ENCODE assay signal across 24 mouse cellular contexts in the genomic region with DNA sequence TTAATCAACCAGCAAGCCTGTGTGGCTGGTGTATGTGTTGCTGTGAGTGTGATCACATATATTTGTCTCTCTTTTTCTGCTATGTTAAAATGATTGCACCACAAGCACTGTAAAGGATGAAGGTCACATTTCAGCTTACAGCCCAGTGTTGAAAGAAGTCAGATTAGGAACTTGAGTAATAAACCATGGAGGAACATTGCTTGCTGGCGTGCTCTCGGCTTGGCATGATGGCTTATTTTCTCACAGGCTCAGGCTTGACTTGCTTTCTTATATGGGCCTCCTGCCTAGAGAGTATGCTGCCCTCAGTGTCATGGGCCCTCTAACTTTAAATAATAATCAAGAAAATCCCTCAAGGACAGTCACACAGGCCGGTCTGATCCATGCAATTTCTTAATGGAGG.
DNase-seq lines count a peak whose midpoint lies in the region; ATAC-seq and TF ChIP-seq lines count a peak whose summit lies in the region.
"Had no signal": no experiment of that assay in that cellular context is flagged by ENCODE, and none has a peak within 500 bp of the region (broad histone marks: within the 10 kb centered on the region; RNA-seq: fewer than 3 reads in every experiment).

No protein-coding gene starts in this region.

- no peak for ATAC-seq in embryonic facial prominence, embryonic 14.5 days (ENCODE audit: low read depth)
- ATAC-seq in lung, postnatal 0 days: no peak
- ATAC-seq: activated CD4-positive, CD25-positive, alpha-beta regulatory T cell, adult 4 months; forebrain, embryonic 15.5 days; hindbrain, embryonic 16.5 days; inflammation-experienced regulatory T-cells, adult 6 months; intestine, embryonic 16.5 days had no signal

- no peak for TF ChIP-seq CTCF in lung, postnatal 0 days (IDR thresholded peaks at IDR 0.05)

- no peak for TF ChIP-seq EP300 in lung, postnatal 0 days (IDR thresholded peaks at IDR 0.05)

- no peaks in the 10 kb centered on the region for H3K4me1 ChIP-seq in embryonic facial prominence, embryonic 14.5 days (ENCODE audit: control insufficient read depth, insufficient read depth, low read length)
- no peaks in the 10 kb centered on the region for H3K4me1 ChIP-seq in embryonic facial prominence, embryonic 10.5 days
- no peaks in the 10 kb centered on the region for H3K4me1 ChIP-seq in lung, postnatal 0 days (ENCODE audit: insufficient read depth, low read depth, low read length)
- H3K4me1 ChIP-seq: embryonic facial prominence, embryonic 15.5 days; forebrain, embryonic 12.5 days; forebrain, embryonic 15.5 days; hindbrain, embryonic 13.5 days had no signal

- H3K4me2 ChIP-seq in embryonic facial prominence, embryonic 14.5 days (ENCODE audit: low read depth, low read length): no peak overlapping the region
- H3K4me2 ChIP-seq in lung, postnatal 0 days (replicated peaks; ENCODE audit: low read depth, low read length): no peak overlapping the region
- H3K4me2 ChIP-seq: embryonic facial prominence, embryonic 15.5 days; forebrain, embryonic 12.5 days; forebrain, embryonic 15.5 days; heart, embryonic 11.5 days; hindbrain, embryonic 13.5 days had no signal

- no peaks in the 10 kb centered on the region for H3K27me3 ChIP-seq in embryonic facial prominence, embryonic 14.5 days (replicated peaks; ENCODE audit: control insufficient read depth, insufficient read depth, low read length)
- H3K27me3 ChIP-seq in embryonic facial prominence, embryonic 10.5 days (replicated peaks; ENCODE audit: low read depth, poor library complexity, severe bottlenecking): no peaks in the 10 kb centered on the region
- H3K27me3 ChIP-seq in lung, postnatal 0 days (replicated peaks; ENCODE audit: insufficient read depth, low read length): no peaks in the 10 kb centered on the region
- H3K27me3 ChIP-seq: embryonic facial prominence, embryonic 15.5 days; forebrain, embryonic 12.5 days; forebrain, embryonic 15.5 days; hindbrain, embryonic 13.5 days had no signal

- no peaks in the 10 kb centered on the region for H3K36me3 ChIP-seq in embryonic facial prominence, embryonic 14.5 days (ENCODE audit: control insufficient read depth, insufficient read depth, low read length)
- no peaks in the 10 kb centered on the region for H3K36me3 ChIP-seq in embryonic facial prominence, embryonic 10.5 days (replicated peaks)
- no peaks in the 10 kb centered on the region for H3K36me3 ChIP-seq in lung, postnatal 0 days (ENCODE audit: insufficient read depth, low read length)
- H3K36me3 ChIP-seq: embryonic facial prominence, embryonic 15.5 days; forebrain, embryonic 12.5 days; forebrain, embryonic 15.5 days; hindbrain, embryonic 13.5 days had no signal

- no peak overlapping the region for H3K4me3 ChIP-seq in embryonic facial prominence, embryonic 14.5 days (ENCODE audit: low read depth, low read length)
- H3K4me3 ChIP-seq in embryonic facial prominence, embryonic 10.5 days: no peak overlapping the region
- H3K4me3 ChIP-seq in lung, postnatal 0 days (ENCODE audit: low read depth, low read length): no peak overlapping the region
- H3K4me3 ChIP-seq: embryonic facial prominence, embryonic 15.5 days; forebrain, embryonic 12.5 days; forebrain, embryonic 15.5 days; hindbrain, embryonic 13.5 days had no signal

- H3K9ac ChIP-seq in embryonic facial prominence, embryonic 14.5 days (ENCODE audit: low read depth, low read length): no peak overlapping the region
- H3K9ac ChIP-seq in lung, postnatal 0 days (replicated peaks; ENCODE audit: low read depth): no peak overlapping the region
- H3K9ac ChIP-seq: embryonic facial prominence, embryonic 15.5 days; forebrain, embryonic 12.5 days; forebrain, embryonic 15.5 days; hindbrain, embryonic 13.5 days had no signal

- H3K9me3 ChIP-seq in embryonic facial prominence, embryonic 14.5 days (ENCODE audit: control insufficient read depth, low read length): no peaks in the 10 kb centered on the region
- no peaks in the 10 kb centered on the region for H3K9me3 ChIP-seq in embryonic facial prominence, embryonic 10.5 days
- no peaks in the 10 kb centered on the region for H3K9me3 ChIP-seq in lung, postnatal 0 days (ENCODE audit: low read length)
- H3K9me3 ChIP-seq: embryonic facial prominence, embryonic 15.5 days; forebrain, embryonic 12.5 days; forebrain, embryonic 15.5 days; hindbrain, embryonic 13.5 days had no signal

- peak; percentile 3 for DNase-seq in adrenal gland, adult 2 months
- no peak for DNase-seq in adrenal gland, adult 18-20 months (ENCODE audit: low spot score in 2 of 2)
- DNase-seq in embryonic facial prominence, embryonic 14.5 days (ENCODE audit: low spot score): peak; percentile 3
- no peak for DNase-seq in embryonic facial prominence, embryonic 10.5 days (ENCODE audit: low spot score)
- DNase-seq in lung, postnatal 0 days (ENCODE audit: low spot score): peak; percentile 25
- DNase-seq in lung, postnatal 36 days: no peak
- DNase-seq: cerebellum, adult 11-12 months; cerebellum, adult 8-10 months; cerebellum, postnatal 10 days; cerebellum, postnatal 36 days; embryo, embryonic 11 days; gastrocnemius, postnatal 10 days; gastrocnemius, postnatal 36 days; heart, adult 11 months; kidney, adult 18-20 months had no signal

- 75% methylated on average over 3 of the region's 3 CpGs for WGBS in embryonic facial prominence, embryonic 14.5 days
- WGBS in embryonic facial prominence, embryonic 10.5 days: 79% methylated on average over 3 of the region's 3 CpGs
- 59% methylated on average over 3 of the region's 3 CpGs for WGBS in lung, postnatal 0 days

- H3K27ac ChIP-seq in embryonic facial prominence, embryonic 14.5 days (replicated peaks; ENCODE audit: low read depth, low read length): no peak overlapping the region
- H3K27ac ChIP-seq in embryonic facial prominence, embryonic 10.5 days (replicated peaks): no peak overlapping the region
- no peak overlapping the region for H3K27ac ChIP-seq in lung, postnatal 0 days (ENCODE audit: low read length)
- H3K27ac ChIP-seq: embryonic facial prominence, embryonic 15.5 days; forebrain, embryonic 12.5 days; forebrain, embryonic 15.5 days; hindbrain, embryonic 13.5 days had no signal

Comparison
In these comparisons a context has a peak if more than half of its experiments do, and no peak if none do; other contexts are left out.
1. DNase-seq: peak in adrenal gland, adult 2 months (single experiment), embryonic facial prominence, embryonic 14.5 days (single experiment) and lung, postnatal 0 days (single experiment); none in adrenal gland, adult 18-20 months (0 of 2), embryonic facial prominence, embryonic 10.5 days (single experiment) and lung, postnatal 36 days (single experiment).